ENCODE assay signal across 8 mouse cellular contexts in genomic region chr2:32315751-32316150, GRCm38 (mm10). TPM values are rescaled to one million over a fixed set of nuclear protein-coding genes. Genes with fewer than 3 reads are reported as not detected.
DNase-seq lines count a peak whose midpoint lies in the region; ATAC-seq and TF ChIP-seq lines count a peak whose summit lies in the region.
"Had no signal": no experiment of that assay in that cellular context is flagged by ENCODE, and none has a peak within 500 bp of the region (broad histone marks: within the 10 kb centered on the region; RNA-seq: fewer than 3 reads in every experiment).

No protein-coding gene starts in this region.

- TF ChIP-seq EP300 in heart, postnatal 0 days (IDR thresholded peaks at IDR 0.05; ENCODE audit: low read depth), result no peak

- H3K9me3 ChIP-seq in lung, embryonic 14.5 days (ENCODE audit: low read depth, low read length), result no peaks in the 10 kb centered on the region
- H3K9me3 ChIP-seq in embryonic facial prominence, embryonic 13.5 days, result no peaks in the 10 kb centered on the region
- H3K9me3 ChIP-seq in heart, postnatal 0 days (replicated peaks; ENCODE audit: control insufficient read depth, low read length), result no peaks in the 10 kb centered on the region
- no peaks in the 10 kb centered on the region for H3K9me3 ChIP-seq in neural tube, embryonic 15.5 days (replicated peaks)

- no peak for TF ChIP-seq POLR2A in lung, adult 2 months (IDR thresholded peaks at IDR 0.05; ENCODE audit: borderline replicate concordance, extremely low read depth, low read depth, low read length)
- no peak for TF ChIP-seq POLR2A in cerebellum, adult 2 months (IDR thresholded peaks at IDR 0.05; ENCODE audit: borderline replicate concordance, insufficient read depth, low read length)

- TF ChIP-seq CTCF in lung, embryonic 14.5 days (IDR thresholded peaks at IDR 0.05; ENCODE audit: low read depth), result no peak
- TF ChIP-seq CTCF in lung, adult 2 months (IDR thresholded peaks at IDR 0.05; ENCODE audit: insufficient read depth, low read length), result no peak
- no peak for TF ChIP-seq CTCF in heart, postnatal 0 days (IDR thresholded peaks at IDR 0.05; ENCODE audit: low read depth)
- no peak for TF ChIP-seq CTCF in cerebellum, adult 2 months (IDR thresholded peaks at IDR 0.05; ENCODE audit: borderline replicate concordance, insufficient read depth, low read depth, low read length)

- 4% methylated on average over 8 of the region's 8 CpGs for WGBS in lung, embryonic 14.5 days
- WGBS in lung, adult 2 months, result 14% methylated on average over 8 of the region's 8 CpGs
- under 1% methylated on average over 8 of the region's 8 CpGs for WGBS in embryonic facial prominence, embryonic 13.5 days
- 24% methylated on average over 8 of the region's 8 CpGs for WGBS in heart, postnatal 0 days
- 33% methylated on average over 8 of the region's 8 CpGs for WGBS in neural tube, embryonic 15.5 days
- WGBS in cerebellum, adult 2 months, result 15% methylated on average over 8 of the region's 8 CpGs

- no peaks in the 10 kb centered on the region for H3K36me3 ChIP-seq in lung, embryonic 14.5 days (ENCODE audit: insufficient read depth)
- H3K36me3 ChIP-seq in embryonic facial prominence, embryonic 13.5 days, result peaks cover 19% of the 10 kb centered on the region
- H3K36me3 ChIP-seq in heart, postnatal 0 days (replicated peaks; ENCODE audit: control insufficient read depth, insufficient read depth, low read length), result no peaks in the 10 kb centered on the region
- peaks cover 47% of the 10 kb centered on the region for H3K36me3 ChIP-seq in neural tube, embryonic 15.5 days

- no peak for ATAC-seq in lung, embryonic 14.5 days (ENCODE audit: insufficient read depth)
- no peak for ATAC-seq in embryonic facial prominence, embryonic 13.5 days (ENCODE audit: insufficient number of reproducible peaks, insufficient read depth, low FRiP score, low TSS enrichment, low read depth)
- no peak for ATAC-seq in heart, postnatal 0 days (ENCODE audit: insufficient read depth, low read depth)
- ATAC-seq in neural tube, embryonic 15.5 days (ENCODE audit: low FRiP score), result no peak

- H3K4me2 ChIP-seq in lung, embryonic 14.5 days, result peak overlapping the region; percentile 48
- peak overlapping the region; percentile 38 for H3K4me2 ChIP-seq in embryonic facial prominence, embryonic 13.5 days
- H3K4me2 ChIP-seq in heart, postnatal 0 days (ENCODE audit: low read depth, low read length), result 0 out of 2 replicates have a peak overlapping the region, but pooled peaks have one; percentile 19
- H3K4me2 ChIP-seq in neural tube, embryonic 15.5 days, result no peak overlapping the region

- H3K27me3 ChIP-seq in lung, embryonic 14.5 days (ENCODE audit: insufficient read depth, low read length), result no peaks in the 10 kb centered on the region
- H3K27me3 ChIP-seq in embryonic facial prominence, embryonic 13.5 days, result no peaks in the 10 kb centered on the region
- H3K27me3 ChIP-seq in heart, postnatal 0 days (ENCODE audit: control insufficient read depth, insufficient read depth, low read length), result peaks cover 44% of the 10 kb centered on the region
- peaks cover 7% of the 10 kb centered on the region for H3K27me3 ChIP-seq in neural tube, embryonic 15.5 days (replicated peaks)
- no peaks in the 10 kb centered on the region for H3K27me3 ChIP-seq in cerebellum, adult 2 months (ENCODE audit: control insufficient read depth, insufficient read depth, low read length)

- peak overlapping the region; percentile 96 for H3K27ac ChIP-seq in lung, embryonic 14.5 days (ENCODE audit: low read depth)
- H3K27ac ChIP-seq in embryonic facial prominence, embryonic 13.5 days, result peak overlapping the region; percentile 100
- peak overlapping the region; percentile 67 for H3K27ac ChIP-seq in heart, postnatal 0 days (ENCODE audit: low read depth)
- peak overlapping the region; percentile 11; the same call in 1 of the 2 replicates for H3K27ac ChIP-seq in neural tube, embryonic 15.5 days (replicated peaks)
- H3K27ac ChIP-seq in cerebellum, adult 2 months (ENCODE audit: insufficient read depth, low read length), result no peak overlapping the region; the same call in 1 of the 2 replicates

- H3K9ac ChIP-seq in lung, embryonic 14.5 days, result peak overlapping the region; percentile 30
- H3K9ac ChIP-seq in embryonic facial prominence, embryonic 13.5 days, result peak overlapping the region; percentile 44; the same call in 1 of the 2 replicates
- no peak overlapping the region for H3K9ac ChIP-seq in heart, postnatal 0 days (replicated peaks; ENCODE audit: low read depth, low read length)
- no peak overlapping the region for H3K9ac ChIP-seq in neural tube, embryonic 15.5 days (replicated peaks)

- 0 out of 2 replicates have a peak overlapping the region, but pooled peaks have one; percentile 7 for H3K4me3 ChIP-seq in lung, embryonic 14.5 days (ENCODE audit: low read depth, low read length)
- H3K4me3 ChIP-seq in lung, adult 2 months (replicated peaks; ENCODE audit: extremely low read depth, low read depth, low read length), result no peak overlapping the region
- 0 out of 2 replicates have a peak overlapping the region, but pooled peaks have one; percentile 2 for H3K4me3 ChIP-seq in embryonic facial prominence, embryonic 13.5 days
- no peak overlapping the region for H3K4me3 ChIP-seq in heart, postnatal 0 days (ENCODE audit: low read depth, low read length)
- no peak overlapping the region for H3K4me3 ChIP-seq in neural tube, embryonic 15.5 days (replicated peaks)
- H3K4me3 ChIP-seq in cerebellum, adult 2 months (replicated peaks; ENCODE audit: insufficient read depth, low read depth, low read length), result no peak overlapping the region

- DNase-seq in lung, embryonic 14.5 days, result peak; percentile 67
- no peak for DNase-seq in lung, adult 2 months
- peak; percentile 31 for DNase-seq in heart, postnatal 0 days (ENCODE audit: low spot score)
- no peak for DNase-seq in cerebellum, adult 9-11 months
- DNase-seq in cerebellum, adult 2 months, result no peak

- H3K4me1 ChIP-seq in lung, embryonic 14.5 days (ENCODE audit: insufficient read depth), result peaks cover 47% of the 10 kb centered on the region
- peaks cover 8% of the 10 kb centered on the region; the same call in 1 of the 2 replicates for H3K4me1 ChIP-seq in lung, adult 2 months (ENCODE audit: control insufficient read depth, insufficient read depth, low read length)
- peaks cover 78% of the 10 kb centered on the region for H3K4me1 ChIP-seq in embryonic facial prominence, embryonic 13.5 days
- peaks cover 25% of the 10 kb centered on the region for H3K4me1 ChIP-seq in heart, postnatal 0 days (ENCODE audit: control insufficient read depth, insufficient read depth)
- H3K4me1 ChIP-seq in neural tube, embryonic 15.5 days, result peaks cover 27% of the 10 kb centered on the region
- H3K4me1 ChIP-seq in cerebellum, adult 2 months (ENCODE audit: control insufficient read depth, insufficient read depth, low read length), result peaks cover 37% of the 10 kb centered on the region

RNA-seq across cellular contexts. Expression of gene Swi5, which starts 27.9 kb away (rescaled TPM):
- polyA plus RNA-seq in lung, embryonic 14.5 days (2014; fragmentation: Nextera tagmentation; extraction: Ambion mirVana), result 205 and 220 TPM in 2 replicates
- 110 and 135 TPM in 2 replicates for polyA plus RNA-seq in lung, adult 2 months (2012; rRNA removed)
- polyA plus RNA-seq in embryonic facial prominence, embryonic 13.5 days (2015; fragmentation: Nextera tagmentation; extraction: Ambion mirVana), result 497 and 538 TPM in 2 replicates
- 248 and 262 TPM in 2 replicates for total RNA-seq in heart, postnatal 0 days (2014; rRNA removed; ENCODE audit: low replicate concordance)
- 330 and 353 TPM in 2 replicates for polyA plus RNA-seq in heart, postnatal 0 days (2015; fragmentation: Nextera tagmentation; extraction: Ambion mirVana)
- polyA plus RNA-seq in neural tube, embryonic 15.5 days (2015; fragmentation: Nextera tagmentation; extraction: Ambion mirVana), result 421 and 448 TPM in 2 replicates
- polyA plus RNA-seq in cerebellum, adult 2 months (2012; rRNA removed), result 242 and 270 TPM in 2 replicates

RNA-seq across cellular contexts. Expression of gene Golga2, which starts 28.6 kb away (rescaled TPM):
- polyA plus RNA-seq in lung, embryonic 14.5 days (2014; fragmentation: Nextera tagmentation; extraction: Ambion mirVana), result 24.0 and 25.2 TPM in 2 replicates
- 34.8 and 45.0 TPM in 2 replicates for polyA plus RNA-seq in lung, adult 2 months (2012; rRNA removed)
- 25.6 and 31.2 TPM in 2 replicates for polyA plus RNA-seq in embryonic facial prominence, embryonic 13.5 days (2015; fragmentation: Nextera tagmentation; extraction: Ambion mirVana)
- total RNA-seq in heart, postnatal 0 days (2014; rRNA removed; ENCODE audit: low replicate concordance), result 46.7 and 56.4 TPM in 2 replicates
- 20.8 and 23.4 TPM in 2 replicates for polyA plus RNA-seq in heart, postnatal 0 days (2015; fragmentation: Nextera tagmentation; extraction: Ambion mirVana)
- polyA plus RNA-seq in neural tube, embryonic 15.5 days (2015; fragmentation: Nextera tagmentation; extraction: Ambion mirVana), result 27.5 and 31.3 TPM in 2 replicates
- 74.0 TPM in 2 replicates for polyA plus RNA-seq in cerebellum, adult 2 months (2012; rRNA removed)

RNA-seq across cellular contexts. Expression of gene Ciz1, which starts 36.4 kb away (rescaled TPM):
- polyA plus RNA-seq in lung, embryonic 14.5 days (2014; fragmentation: Nextera tagmentation; extraction: Ambion mirVana), result 46.1 and 51.9 TPM in 2 replicates
- 237 and 245 TPM in 2 replicates for polyA plus RNA-seq in lung, adult 2 months (2012; rRNA removed)
- 48.6 and 54.2 TPM in 2 replicates for polyA plus RNA-seq in embryonic facial prominence, embryonic 13.5 days (2015; fragmentation: Nextera tagmentation; extraction: Ambion mirVana)
- total RNA-seq in heart, postnatal 0 days (2014; rRNA removed; ENCODE audit: low replicate concordance), result 61.9 and 79.9 TPM in 2 replicates
- 17.6 and 18.5 TPM in 2 replicates for polyA plus RNA-seq in heart, postnatal 0 days (2015; fragmentation: Nextera tagmentation; extraction: Ambion mirVana)
- polyA plus RNA-seq in neural tube, embryonic 15.5 days (2015; fragmentation: Nextera tagmentation; extraction: Ambion mirVana), result 43.8 and 44.8 TPM in 2 replicates
- polyA plus RNA-seq in cerebellum, adult 2 months (2012; rRNA removed), result 159 and 176 TPM in 2 replicates

RNA-seq across cellular contexts. Expression of gene Dnm1, which starts 37.4 kb away (rescaled TPM):
- 14.9 and 17.5 TPM in 2 replicates for polyA plus RNA-seq in lung, embryonic 14.5 days (2014; fragmentation: Nextera tagmentation; extraction: Ambion mirVana)
- polyA plus RNA-seq in lung, adult 2 months (2012; rRNA removed), result 44.0 and 60.3 TPM in 2 replicates
- 31.9 and 32.4 TPM in 2 replicates for polyA plus RNA-seq in embryonic facial prominence, embryonic 13.5 days (2015; fragmentation: Nextera tagmentation; extraction: Ambion mirVana)
- 3.4 and 10.3 TPM in 2 replicates for total RNA-seq in heart, postnatal 0 days (2014; rRNA removed; ENCODE audit: low replicate concordance)
- polyA plus RNA-seq in heart, postnatal 0 days (2015; fragmentation: Nextera tagmentation; extraction: Ambion mirVana), result 1.5 and 1.6 TPM in 2 replicates
- 72.4 and 86.9 TPM in 2 replicates for polyA plus RNA-seq in neural tube, embryonic 15.5 days (2015; fragmentation: Nextera tagmentation; extraction: Ambion mirVana)
- polyA plus RNA-seq in cerebellum, adult 2 months (2012; rRNA removed), result 1,410 and 1,576 TPM in 2 replicates
- total RNA-seq: megakaryocyte-erythroid progenitor cell, adult 5-6 weeks had no signal

RNA-seq across cellular contexts. Expression of gene Uck1, which starts 55.8 kb away (rescaled TPM):
- 58.6 and 63.6 TPM in 2 replicates for polyA plus RNA-seq in lung, embryonic 14.5 days (2014; fragmentation: Nextera tagmentation; extraction: Ambion mirVana)
- 62.8 and 65.4 TPM in 2 replicates for polyA plus RNA-seq in lung, adult 2 months (2012; rRNA removed)
- polyA plus RNA-seq in embryonic facial prominence, embryonic 13.5 days (2015; fragmentation: Nextera tagmentation; extraction: Ambion mirVana), result 68.9 and 69.4 TPM in 2 replicates
- total RNA-seq in heart, postnatal 0 days (2014; rRNA removed; ENCODE audit: low replicate concordance), result 47.2 and 55.1 TPM in 2 replicates
- 30.0 and 32.1 TPM in 2 replicates for polyA plus RNA-seq in heart, postnatal 0 days (2015; fragmentation: Nextera tagmentation; extraction: Ambion mirVana)
- 88.6 and 95.8 TPM in 2 replicates for polyA plus RNA-seq in neural tube, embryonic 15.5 days (2015; fragmentation: Nextera tagmentation; extraction: Ambion mirVana)
- polyA plus RNA-seq in cerebellum, adult 2 months (2012; rRNA removed), result 72.0 and 74.4 TPM in 2 replicates

Comparison
In these comparisons a context has a peak if more than half of its experiments do, and no peak if none do; other contexts are left out.
1. DNase-seq: peak in lung, embryonic 14.5 days (single experiment) and heart, postnatal 0 days (single experiment); none in lung, adult 2 months (single experiment), cerebellum, adult 9-11 months (single experiment) and cerebellum, adult 2 months (0 of 2).
2. H3K4me3 ChIP-seq: peak in lung, embryonic 14.5 days (single experiment) and embryonic facial prominence, embryonic 13.5 days (single experiment); none in lung, adult 2 months (single experiment), heart, postnatal 0 days (single experiment), neural tube, embryonic 15.5 days (single experiment) and cerebellum, adult 2 months (single experiment).
3. H3K9ac ChIP-seq: peak in lung, embryonic 14.5 days (single experiment) and embryonic facial prominence, embryonic 13.5 days (single experiment); none in heart, postnatal 0 days (single experiment) and neural tube, embryonic 15.5 days (single experiment).